Mouse (Mus musculus): Measurements from ENCODE around the gene Gpr15. TPM values are rescaled to one million over a fixed set of nuclear protein-coding genes. Genes with fewer than 3 reads are reported as not detected.

The Gpr15 gene
- total RNA-seq, 2 experiments from 2014 or later: 1.8 to 6.7 TPM

- ATAC-seq (ENCODE audit: poor library complexity, severe bottlenecking): no peak
Measured at GRCm38 (mm10) chr16:58673811-58674410, 45.0 kb downstream of the Gpr15 start.

GRCm38 (mm10) chr16:58672396-58672795, 46.5 kb downstream of the Gpr15 start:
- no peak for ATAC-seq (ENCODE audit: poor library complexity, severe bottlenecking)

- ATAC-seq (ENCODE audit: poor library complexity, severe bottlenecking): no peak
Measured at GRCm38 (mm10) chr16:58671212-58671985, 47.5 kb downstream of the Gpr15 start.

- ATAC-seq (ENCODE audit: poor library complexity, severe bottlenecking): no peak
Measured at GRCm38 (mm10) chr16:58670643-58671042, 48.2 kb downstream of the Gpr15 start.

GRCm38 (mm10) chr16:58669917-58670630, 48.8 kb downstream of the Gpr15 start, which contains the start of gene Cpox:
Gene Cpox, plus strand, starts transcription at chr16:58670292.
- ATAC-seq (ENCODE audit: poor library complexity, severe bottlenecking): peak; percentile 95

- ATAC-seq (ENCODE audit: poor library complexity, severe bottlenecking): no peak
Measured at GRCm38 (mm10) chr16:58669264-58669663, 49.6 kb downstream of the Gpr15 start.

GRCm38 (mm10) chr16:58668586-58668985, 50.3 kb downstream of the Gpr15 start:
- ATAC-seq (ENCODE audit: poor library complexity, severe bottlenecking): no peak

Other genes starting within 250 kb of the Gpr15 start
- 9.4 and 15.6 TPM in 2 replicates for gene St3gal6, start 194.8 kb downstream of the Gpr15 start, total RNA-seq (2015)
- gene St3gal6, start 194.8 kb downstream of the Gpr15 start, total RNA-seq (2017): 11.9 and 17.3 TPM in 2 replicates
- not detected in 2 replicates for gene Gm813, start 102.1 kb downstream of the Gpr15 start, total RNA-seq (2015)
- not detected in 2 replicates for gene Gm813, start 102.1 kb downstream of the Gpr15 start, total RNA-seq (2017)
- not detected in 2 replicates for gene E330017A01Rik, start 80.3 kb downstream of the Gpr15 start, total RNA-seq (2015)
- not detected in 2 replicates for gene E330017A01Rik, start 80.3 kb downstream of the Gpr15 start, total RNA-seq (2017)
- 36.6 and 50.8 TPM in 2 replicates for gene Cpox, start 48.8 kb downstream of the Gpr15 start, total RNA-seq (2015)
- 17.7 and 25.5 TPM in 2 replicates for gene Cpox, start 48.8 kb downstream of the Gpr15 start, total RNA-seq (2017)
- gene Cldnd1, start 8.8 kb upstream of the Gpr15 start, total RNA-seq (2015): 65.0 and 74.3 TPM in 2 replicates
- gene Cldnd1, start 8.8 kb upstream of the Gpr15 start, total RNA-seq (2017): 16.9 and 25.2 TPM in 2 replicates
- gene Olfr172, start 44.1 kb upstream of the Gpr15 start, total RNA-seq (2015): not detected in 2 replicates
- not detected in 2 replicates for gene Olfr172, start 44.1 kb upstream of the Gpr15 start, total RNA-seq (2017)
- not detected in 2 replicates for gene Olfr173, start 81.2 kb upstream of the Gpr15 start, total RNA-seq (2015)
- gene Olfr173, start 81.2 kb upstream of the Gpr15 start, total RNA-seq (2017): not detected in 2 replicates
- not detected in 2 replicates for gene Olfr175-ps1, start 107.7 kb upstream of the Gpr15 start, total RNA-seq (2015)
- not detected in 2 replicates for gene Olfr175-ps1, start 107.7 kb upstream of the Gpr15 start, total RNA-seq (2017)
- gene Olfr177, start 155.7 kb upstream of the Gpr15 start, total RNA-seq (2015): not detected in 2 replicates
- gene Olfr177, start 155.7 kb upstream of the Gpr15 start, total RNA-seq (2017): not detected in 2 replicates
- not detected in 2 replicates for gene Olfr178, start 173.0 kb upstream of the Gpr15 start, total RNA-seq (2015)
- not detected in 2 replicates for gene Olfr178, start 173.0 kb upstream of the Gpr15 start, total RNA-seq (2017)
- gene Olfr181, start 209.7 kb upstream of the Gpr15 start, total RNA-seq (2015): not detected in 2 replicates
- gene Olfr181, start 209.7 kb upstream of the Gpr15 start, total RNA-seq (2017): not detected in 2 replicates
- not detected in 2 replicates for gene Olfr180, start 210.3 kb upstream of the Gpr15 start, total RNA-seq (2015)
- not detected in 2 replicates for gene Olfr180, start 210.3 kb upstream of the Gpr15 start, total RNA-seq (2017)